Mouse (Mus musculus): ENCODE measurements around the gene Enkd1. TPM values are rescaled to one million over a fixed set of nuclear protein-coding genes. Genes with fewer than 3 reads are reported as not detected.

Enkd1 gene
- total and polyA plus RNA-seq, 3 experiments: 22.0 to 42.6 TPM; not detected in 1

DNA sequence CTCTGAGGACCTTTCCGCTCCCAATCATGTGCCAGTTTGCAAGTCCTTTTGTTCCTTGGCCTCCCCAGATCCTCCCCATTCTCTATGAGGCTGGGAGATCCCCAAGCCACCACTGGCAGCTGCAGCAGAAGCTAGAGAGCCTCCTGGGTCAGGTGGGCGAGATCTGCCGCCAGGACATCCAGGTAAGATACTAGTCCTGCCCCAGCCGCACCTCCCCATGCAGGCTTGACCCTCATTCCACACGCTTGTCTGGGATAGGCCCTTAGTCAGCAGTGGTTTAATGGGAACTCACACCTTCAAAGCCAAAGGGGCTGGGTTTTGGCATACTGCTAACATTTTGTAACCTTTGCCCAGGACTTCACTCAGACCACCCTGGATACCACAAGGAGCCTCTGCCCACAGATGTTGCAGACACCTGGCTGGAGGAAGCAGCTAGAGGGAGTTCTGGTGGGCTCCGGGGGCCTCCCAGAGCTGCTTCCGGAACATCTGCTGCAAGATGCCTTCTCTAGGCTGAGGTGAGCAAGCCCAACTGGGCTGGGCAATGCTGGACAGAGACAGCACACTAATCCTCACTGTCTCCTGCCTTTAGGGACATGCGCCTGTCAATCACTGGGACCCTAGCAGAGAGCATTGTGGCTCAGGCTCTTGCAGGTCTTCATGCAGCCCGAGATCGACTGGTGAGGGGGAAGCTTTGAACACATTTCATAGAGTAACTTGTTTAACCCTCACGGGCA is 15.4 kb downstream of the Enkd1 start:
- H3K79me2 ChIP-seq (ENCODE audit: control insufficient read depth, insufficient read depth, low read length, poor library complexity): no peaks in the 10 kb centered on the region
- no peaks in the 10 kb centered on the region for H3K4me1 ChIP-seq (ENCODE audit: control insufficient read depth in 1 of 2, insufficient read depth in 2 of 2, low read length in 2 of 2)
- no peak for DNase-seq (ENCODE audit: low read depth, low spot score)
- H3K4me3 ChIP-seq (ENCODE audit: control insufficient read depth in 1 of 2, insufficient read depth in 1 of 2, low read depth in 2 of 2, low read length in 2 of 2): no peak overlapping the region
- no peaks in the 10 kb centered on the region for H3K9me3 ChIP-seq (replicated peaks; ENCODE audit: insufficient read depth, low read length)
- TF ChIP-seq TCF12 (IDR thresholded peaks at IDR 0.05; ENCODE audit: low read depth, low read length) (no peak), BHLHE40 (IDR thresholded peaks at IDR 0.05; ENCODE audit: borderline replicate concordance, low read depth, low read length) (no peak), RCOR1 (IDR thresholded peaks at IDR 0.05; ENCODE audit: low read depth, low read length) (no peak), MAFK (IDR thresholded peaks at IDR 0.05; ENCODE audit: borderline replicate concordance, low read depth, low read length) (no peak), NELFE (IDR thresholded peaks at IDR 0.05; ENCODE audit: low read depth, low read length) (no peak), MAZ (IDR thresholded peaks at IDR 0.05; ENCODE audit: low read depth, low read length) (no peak), ETS1 (IDR thresholded peaks at IDR 0.05; ENCODE audit: low read depth, low read length) (no peak), JUND (IDR thresholded peaks at IDR 0.05; ENCODE audit: low read depth, low read length) (no peak), TAL1 (IDR thresholded peaks at IDR 0.05; ENCODE audit: low read length) (no peak), ZC3H11A (IDR thresholded peaks at IDR 0.05; ENCODE audit: low read depth, low read length) (no peak), GATA1 (IDR thresholded peaks at IDR 0.05; ENCODE audit: low read depth, low read length) (no peak), RAD21 (IDR thresholded peaks at IDR 0.05; ENCODE audit: low read depth, low read length) (no peak), MYC (IDR thresholded peaks at IDR 0.05; ENCODE audit: low read depth, low read length) (no peak), SIN3A (IDR thresholded peaks at IDR 0.05; ENCODE audit: low read length) (no peak), E2F4 (IDR thresholded peaks at IDR 0.05; ENCODE audit: borderline replicate concordance, low read depth, low read length) (no peak)
- no peaks in the 10 kb centered on the region for H3K27me3 ChIP-seq (ENCODE audit: control insufficient read depth in 1 of 2, insufficient read depth in 2 of 2, low read length in 2 of 2)
- H3K36me3 ChIP-seq (ENCODE audit: control insufficient read depth in 1 of 2, insufficient read depth in 2 of 2, low read length in 2 of 2): no peaks in the 10 kb centered on the region; a peak in 1 of 4 replicates
- H3K27ac ChIP-seq (ENCODE audit: control insufficient read depth, low read depth, low read length): no peak overlapping the region
- no peak overlapping the region for H3K9ac ChIP-seq (ENCODE audit: control insufficient read depth, low read depth, low read length, poor library complexity, severe bottlenecking)

DNA sequence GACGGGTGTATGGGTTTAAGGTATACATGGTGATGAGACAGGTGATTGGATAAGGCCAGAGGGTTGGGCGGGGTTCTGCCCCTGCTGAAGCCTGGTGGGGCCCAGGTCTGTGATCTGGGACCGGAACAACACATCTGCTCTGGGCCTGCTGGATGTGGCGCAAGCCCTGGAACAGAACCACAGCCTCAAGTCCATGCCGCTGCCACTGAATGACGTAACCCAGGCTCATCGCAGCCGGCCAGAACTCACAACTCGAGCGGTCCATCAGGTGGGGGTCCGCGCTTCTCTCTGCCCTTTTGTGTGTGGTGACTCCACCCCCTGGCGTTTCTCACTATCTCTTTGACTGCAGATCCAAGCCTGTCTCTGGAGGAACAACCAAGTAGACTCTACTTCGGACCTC is 17.0 kb downstream of the Enkd1 start:
- DNase-seq (ENCODE audit: low read depth, low spot score): no peak
- H3K27ac ChIP-seq (ENCODE audit: control insufficient read depth, low read depth, low read length): no peak overlapping the region
- TF ChIP-seq GABPA (IDR thresholded peaks at IDR 0.05; ENCODE audit: low read depth, low read length) (no peak), RAD21 (IDR thresholded peaks at IDR 0.05; ENCODE audit: low read depth, low read length) (no peak), POLR2AphosphoS2 (IDR thresholded peaks at IDR 0.05; ENCODE audit: low read length) (no peak), ELF1 (IDR thresholded peaks at IDR 0.05; ENCODE audit: low read depth, low read length) (no peak), EP300 (IDR thresholded peaks at IDR 0.05; ENCODE audit: low read depth in 1 of 2, low read length in 2 of 2) (no peak), ZNF384 (IDR thresholded peaks at IDR 0.05; ENCODE audit: low read depth, low read length) (no peak), USF1 (IDR thresholded peaks at IDR 0.05; ENCODE audit: low read depth, low read length) (no peak), MYC (IDR thresholded peaks at IDR 0.05; ENCODE audit: low read depth, low read length) (no peak), TAL1 (IDR thresholded peaks at IDR 0.05; ENCODE audit: low read length) (no peak), MXI1 (IDR thresholded peaks at IDR 0.05; ENCODE audit: low read depth, low read length) (no peak)
- H3K9ac ChIP-seq (ENCODE audit: control insufficient read depth, low read depth, low read length, poor library complexity, severe bottlenecking): no peak overlapping the region
- no peaks in the 10 kb centered on the region for H3K27me3 ChIP-seq (ENCODE audit: control insufficient read depth in 1 of 2, insufficient read depth in 2 of 2, low read length in 2 of 2)
- H3K79me2 ChIP-seq (ENCODE audit: control insufficient read depth, insufficient read depth, low read length, poor library complexity): no peaks in the 10 kb centered on the region
- H3K4me1 ChIP-seq (ENCODE audit: control insufficient read depth in 1 of 2, insufficient read depth in 2 of 2, low read length in 2 of 2): no peaks in the 10 kb centered on the region
- no peaks in the 10 kb centered on the region; a peak in 1 of 4 replicates for H3K36me3 ChIP-seq (ENCODE audit: control insufficient read depth in 1 of 2, insufficient read depth in 2 of 2, low read length in 2 of 2)
- no peak overlapping the region for H3K4me3 ChIP-seq (ENCODE audit: control insufficient read depth in 1 of 2, insufficient read depth in 1 of 2, low read depth in 2 of 2, low read length in 2 of 2)
- H3K9me3 ChIP-seq (replicated peaks; ENCODE audit: insufficient read depth, low read length): no peaks in the 10 kb centered on the region

All from MEL (cell line).